Mouse (Mus musculus) kidney, postnatal 10 days (tissue): ENCODE results near the gene Nom1.

Source experiments
- DNase-seq: peaks from one replicate; pipeline ENCODE4 v3.0.0; 2021; ENCODE audit warnings: mixed read lengths

The Nom1 gene

GRCm38 (mm10) chr5:29471396-29471795, 36.9 kb downstream of the Nom1 start:
- no peak for DNase-seq

DNA sequence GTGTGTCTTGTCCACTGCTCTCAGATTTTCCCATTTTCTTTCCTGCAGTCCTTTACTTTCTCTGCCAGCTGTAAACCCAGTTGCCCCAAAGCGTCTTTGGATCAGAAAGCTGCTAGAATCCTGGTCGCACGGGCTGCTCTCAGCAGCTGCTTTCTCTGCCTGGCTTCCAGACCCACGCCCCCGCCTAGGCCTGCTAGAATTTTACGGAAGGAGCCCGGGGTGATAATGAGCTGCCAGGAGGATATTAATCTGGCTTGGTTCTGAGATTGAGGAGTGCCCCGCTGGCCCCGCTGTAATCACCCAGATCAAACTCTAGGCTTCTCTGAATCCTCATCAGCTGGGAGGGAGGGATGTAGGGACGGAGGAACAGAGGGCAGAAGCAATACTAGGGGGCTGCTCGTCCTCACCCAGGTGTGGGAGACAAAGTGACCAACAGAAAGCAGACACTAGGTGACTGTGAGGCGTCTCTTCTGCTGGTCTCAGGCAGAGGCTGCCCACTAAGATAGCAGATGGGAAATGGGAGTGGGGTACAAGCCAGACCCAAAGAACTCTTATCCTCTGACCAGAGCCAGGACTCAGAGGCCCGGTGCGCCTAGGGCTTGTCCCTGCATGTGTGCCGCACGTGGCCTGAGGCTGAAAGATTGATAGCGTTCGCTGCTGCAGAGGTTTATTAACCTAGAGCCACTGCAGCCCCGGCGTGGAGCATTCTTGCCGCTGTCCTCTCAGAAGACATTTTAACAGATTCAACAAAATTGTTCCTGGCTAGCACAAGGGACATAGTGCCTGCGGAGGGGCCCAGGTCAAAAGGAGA, 37.6 kb downstream of the Nom1 start:
- no peak for DNase-seq

- DNase-seq, result no peak
Measured at GRCm38 (mm10) chr5:29473551-29474245, 39.2 kb downstream of the Nom1 start.

DNA sequence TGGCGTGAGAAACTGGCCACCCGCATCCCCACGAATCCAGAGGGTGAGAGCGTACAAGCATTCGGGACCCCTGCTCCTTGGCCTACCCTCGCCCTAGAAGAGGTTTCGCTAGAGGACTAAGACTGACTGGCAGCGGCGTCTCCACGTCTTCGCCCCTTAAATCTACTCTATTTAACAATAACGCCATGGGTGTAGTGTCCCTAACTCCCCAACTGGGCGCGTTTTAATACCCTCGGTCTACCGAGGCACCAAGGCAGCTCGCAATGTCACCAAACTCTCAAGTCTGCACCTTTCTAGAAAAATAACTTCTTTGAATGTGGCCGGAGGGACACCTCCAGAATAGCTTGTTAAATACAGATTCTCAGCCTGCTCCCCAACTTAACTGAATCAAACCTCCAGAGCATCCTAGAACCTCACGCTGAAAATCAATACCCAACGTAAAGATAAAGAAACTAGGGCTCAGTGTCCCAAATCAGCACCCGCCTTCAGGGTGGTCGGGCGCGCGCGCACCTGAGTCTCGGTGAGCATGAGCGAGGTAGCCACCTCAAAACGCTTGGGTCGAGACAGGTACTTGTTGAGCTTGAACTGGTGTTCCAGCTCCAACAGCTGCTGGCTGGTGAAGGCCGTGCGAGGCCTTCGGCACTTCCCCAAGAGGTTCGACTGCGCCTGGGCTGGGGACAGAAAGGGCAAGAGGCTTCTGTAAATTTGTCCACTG, 39.9 kb downstream of the Nom1 start:
- no peak for DNase-seq

GRCm38 (mm10) chr5:29475041-29475440, 40.6 kb downstream of the Nom1 start:
- no peak for DNase-seq

DNA sequence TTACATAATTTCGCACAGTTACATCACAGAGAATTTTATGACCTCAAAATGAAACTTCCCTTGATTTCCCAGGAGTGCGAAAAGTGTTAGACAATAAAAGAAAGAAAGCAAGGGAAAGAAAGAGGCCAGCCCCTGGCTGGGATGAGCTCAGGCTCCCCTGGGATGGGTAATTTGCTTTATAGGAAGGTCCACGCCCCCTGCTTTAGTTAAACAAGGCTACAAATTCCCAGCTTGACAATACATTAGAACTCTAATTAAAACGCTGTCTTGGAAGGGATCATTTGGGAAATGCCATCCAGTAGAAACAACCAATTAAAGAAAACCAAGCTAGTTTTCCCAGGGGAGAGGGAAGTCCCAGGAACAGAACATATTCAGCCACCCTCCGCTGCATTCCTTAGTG, 41.1 kb downstream of the Nom1 start:
- no peak for DNase-seq

DNA sequence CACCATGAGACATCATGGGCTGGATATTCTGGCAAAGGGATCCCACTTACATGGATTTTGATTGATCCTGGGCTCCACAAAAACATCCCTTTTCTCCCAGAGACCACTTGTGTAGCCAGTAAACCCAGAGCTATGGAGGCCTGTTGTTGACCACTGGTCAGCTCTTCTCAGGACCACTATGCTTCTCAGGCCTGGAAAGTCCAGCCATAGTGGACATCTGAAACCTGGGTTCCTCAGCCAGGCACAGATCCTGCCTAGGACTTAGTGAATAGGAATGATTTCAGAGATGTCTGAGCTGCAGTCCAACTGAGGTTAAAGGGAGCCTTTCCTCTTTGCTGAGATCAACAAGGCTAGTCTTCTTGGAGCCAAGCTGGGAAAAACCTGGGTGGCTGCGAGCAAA, 41.6 kb downstream of the Nom1 start:
- DNase-seq, result no peak

GRCm38 (mm10) chr5:29477474-29478207, 43.2 kb downstream of the Nom1 start:
- DNase-seq, result peak; percentile 16

DNA sequence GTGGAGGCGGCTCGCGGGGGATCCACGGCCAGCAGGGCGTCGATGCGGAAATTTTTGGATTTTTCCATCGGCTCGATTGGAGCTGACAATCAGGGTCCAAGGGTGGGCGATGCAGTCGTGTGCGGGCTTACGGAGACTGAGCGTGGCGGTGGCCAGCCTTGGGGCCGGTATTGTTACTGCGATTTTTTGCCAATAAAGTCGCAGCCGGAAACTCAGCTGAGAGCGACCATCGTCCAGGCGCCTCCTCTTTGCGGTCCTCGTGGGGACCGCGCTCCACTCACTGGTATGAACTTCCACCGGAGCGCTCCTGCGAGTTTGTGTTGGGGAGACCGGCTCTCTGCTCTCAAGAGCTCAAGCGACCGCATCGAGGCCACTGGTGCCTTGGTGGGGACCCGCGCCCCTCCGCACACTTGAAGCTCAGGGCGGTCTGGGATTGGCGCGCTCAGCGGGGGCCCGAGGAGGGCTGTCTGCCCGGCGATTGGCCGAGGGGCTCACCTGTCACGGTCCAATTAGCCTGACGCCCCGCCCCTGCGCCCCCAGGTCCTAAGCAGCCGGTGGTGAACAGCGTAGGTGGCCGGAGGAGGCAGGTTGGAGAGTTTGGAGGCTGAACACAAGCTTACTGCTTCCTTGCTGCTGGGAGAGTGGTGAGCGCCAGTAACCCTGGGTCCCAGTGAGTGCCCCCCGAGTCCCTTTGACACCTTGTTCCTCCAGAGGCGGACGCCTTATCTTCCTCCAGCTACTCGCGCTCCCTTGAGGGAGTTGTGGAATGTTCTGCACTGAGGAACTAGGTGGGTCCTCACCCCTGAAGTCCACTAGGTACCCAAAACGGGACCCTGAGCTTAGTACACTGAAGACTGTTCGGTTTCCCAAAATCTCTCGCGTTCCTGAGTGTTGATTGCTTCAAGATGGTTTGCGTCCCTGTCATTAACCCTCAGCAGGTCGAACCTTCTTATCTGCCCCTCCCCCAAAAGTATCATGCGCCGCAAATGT, 44.0 kb downstream of the Nom1 start, which contains the start of gene Mnx1:
Mnx1 (minus strand) TSS at position 263 of the 990 bp plus-strand sequence.
- DNase-seq, result peak; percentile 31

DNA sequence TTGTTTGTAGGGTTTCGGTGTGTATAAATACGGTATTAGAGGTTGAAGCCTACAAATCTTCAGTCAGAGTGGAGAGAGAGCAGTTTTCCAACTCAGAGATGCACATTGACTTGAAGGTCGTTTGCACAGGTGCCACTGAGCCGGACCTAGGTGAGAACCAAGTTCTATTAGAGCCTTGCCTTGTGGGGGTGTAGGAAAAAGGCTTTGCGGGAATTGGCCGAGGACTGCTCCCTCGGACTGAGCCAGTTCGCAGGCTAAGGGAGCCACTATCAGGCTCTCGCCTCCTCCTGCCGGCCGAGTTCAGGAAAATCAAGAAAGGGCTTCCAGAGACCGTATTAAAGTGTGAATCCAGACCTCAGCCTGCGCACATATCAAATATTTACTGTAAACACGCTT, 44.7 kb downstream of the Nom1 start:
- DNase-seq, result peak; percentile 65

DNA sequence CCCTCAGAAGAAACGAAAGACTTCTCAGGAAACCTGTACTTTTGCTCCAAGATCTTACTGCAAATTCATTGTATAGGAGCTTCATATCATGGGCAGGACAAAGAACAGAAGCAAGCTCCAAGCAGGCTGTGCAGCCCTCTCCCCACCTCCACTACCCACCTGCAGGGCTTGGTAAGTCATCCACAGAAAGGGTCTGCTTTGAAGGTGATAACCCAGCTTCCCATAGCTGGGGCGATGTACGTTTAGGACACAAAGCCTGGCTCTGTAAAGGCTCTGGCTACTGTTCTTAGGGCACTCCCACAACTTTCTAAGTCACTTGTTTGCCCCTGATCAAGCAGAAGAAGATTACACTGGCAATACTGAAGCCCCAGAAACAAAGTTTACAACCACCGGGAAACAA, 49.3 kb downstream of the Nom1 start:
- no peak for DNase-seq

DNA sequence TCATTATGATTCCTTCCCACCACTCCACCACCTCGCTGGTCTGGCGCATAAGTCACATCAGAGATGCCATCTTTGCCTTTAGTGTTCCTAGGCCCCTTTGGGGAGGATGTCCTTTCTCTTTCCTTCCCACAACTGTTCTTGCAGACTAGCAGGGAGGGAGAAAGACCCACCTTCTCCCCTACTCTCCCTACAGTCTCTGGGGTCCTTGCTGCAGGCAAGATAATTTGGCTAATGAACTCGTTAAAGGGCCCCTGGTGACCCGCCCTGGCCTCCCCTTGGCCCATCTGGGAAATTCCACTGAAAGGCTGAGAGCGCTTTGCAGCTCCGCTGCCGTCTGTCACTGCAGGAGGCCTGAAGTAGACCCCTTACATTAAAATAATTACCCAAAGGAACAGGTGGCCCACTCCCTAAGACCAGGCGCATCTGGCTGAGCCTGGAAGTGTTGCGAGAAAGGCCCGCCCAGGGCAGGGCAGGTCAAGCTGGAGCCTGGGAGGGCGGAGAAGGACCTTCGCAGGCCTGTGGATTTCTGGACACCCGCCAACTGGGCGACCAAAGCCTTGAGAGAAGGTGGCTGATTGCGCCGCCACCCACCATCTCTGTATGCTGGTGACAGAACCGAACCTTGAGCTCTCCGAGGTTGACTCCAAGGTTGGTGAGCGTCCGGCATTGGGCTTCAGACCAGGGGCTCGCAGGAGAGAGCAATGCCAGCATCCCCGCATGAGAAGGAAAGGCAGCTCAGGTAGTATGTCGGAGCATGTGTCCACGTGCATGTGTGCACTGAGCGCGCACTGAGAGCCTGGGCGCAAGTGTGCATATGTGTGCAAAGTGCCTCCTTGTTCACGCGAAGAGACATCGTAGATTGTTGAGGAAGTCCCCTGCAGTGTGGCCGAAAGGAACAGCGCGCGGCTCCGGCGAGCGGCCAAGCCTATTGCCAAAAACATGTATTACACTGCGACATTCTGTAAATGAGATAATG, 50.8 kb downstream of the Nom1 start:
- DNase-seq, result peak; percentile 25

DNA sequence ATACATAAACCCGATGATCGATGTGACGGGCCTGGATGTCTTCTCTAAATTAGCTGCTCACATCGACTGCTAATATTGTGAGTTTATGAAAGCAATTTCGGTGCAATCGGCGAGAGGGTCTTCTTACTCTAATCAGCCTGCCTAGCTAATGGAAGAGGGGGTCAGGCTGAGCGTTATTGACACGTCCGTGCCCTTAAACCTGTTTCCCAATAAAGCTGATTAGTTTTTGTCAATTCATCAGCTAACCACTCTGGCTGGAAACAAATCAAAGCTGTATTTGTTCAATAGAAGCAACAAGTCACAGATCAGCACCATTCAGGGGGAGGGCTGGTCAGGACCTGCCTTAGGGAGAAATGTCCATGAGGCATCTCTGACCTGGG, 51.5 kb downstream of the Nom1 start:
- DNase-seq, result no peak

GRCm38 (mm10) chr5:29487321-29487720, 52.9 kb downstream of the Nom1 start:
- DNase-seq, result no peak

DNA sequence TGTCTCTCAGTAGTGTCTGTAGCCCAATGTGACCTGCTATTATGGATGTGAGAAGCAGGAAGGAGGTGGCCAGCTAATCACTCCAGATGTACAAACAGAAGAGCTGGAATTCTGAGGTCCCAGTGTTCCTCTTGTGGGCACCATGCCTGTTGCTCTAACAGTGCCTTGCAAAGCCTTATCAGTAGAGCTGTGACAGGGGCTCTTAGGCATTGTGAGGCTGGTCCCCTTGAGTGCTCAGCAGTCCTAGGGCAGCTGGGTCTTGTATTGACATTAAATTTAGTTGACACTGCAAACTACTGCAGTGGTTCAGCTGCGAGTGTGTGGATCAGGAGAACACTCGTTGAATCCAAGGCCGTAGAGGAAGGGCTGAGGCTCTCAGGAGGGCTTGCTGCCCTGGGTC, 72.5 kb downstream of the Nom1 start:
- no peak for DNase-seq
